Mouse (Mus musculus) lung, adult 10 weeks (tissue): ENCODE results near the gene Smyd4. TPM values are rescaled to one million over a fixed set of nuclear protein-coding genes. Genes with fewer than 3 reads are reported as not detected.

Source experiments
- polyA plus RNA-seq: library from polyadenylated mRNA; stranded (reverse); fragments of 350-450 nt; fragmentation: Illumina TruSeq; extraction: RNeasy Lipid Tissue Mini Kit (QIAGEN cat#74804); gene quantifications from one replicate; pipeline ENCODE4 v1.2.3, GENCODE M21; 2014; ENCODE audit warnings: low read depth, low replicate concordance; ENCODE audit not compliant: insufficient read depth

Smyd4 gene
- polyA plus RNA-seq = 2.6 TPM

DNA sequence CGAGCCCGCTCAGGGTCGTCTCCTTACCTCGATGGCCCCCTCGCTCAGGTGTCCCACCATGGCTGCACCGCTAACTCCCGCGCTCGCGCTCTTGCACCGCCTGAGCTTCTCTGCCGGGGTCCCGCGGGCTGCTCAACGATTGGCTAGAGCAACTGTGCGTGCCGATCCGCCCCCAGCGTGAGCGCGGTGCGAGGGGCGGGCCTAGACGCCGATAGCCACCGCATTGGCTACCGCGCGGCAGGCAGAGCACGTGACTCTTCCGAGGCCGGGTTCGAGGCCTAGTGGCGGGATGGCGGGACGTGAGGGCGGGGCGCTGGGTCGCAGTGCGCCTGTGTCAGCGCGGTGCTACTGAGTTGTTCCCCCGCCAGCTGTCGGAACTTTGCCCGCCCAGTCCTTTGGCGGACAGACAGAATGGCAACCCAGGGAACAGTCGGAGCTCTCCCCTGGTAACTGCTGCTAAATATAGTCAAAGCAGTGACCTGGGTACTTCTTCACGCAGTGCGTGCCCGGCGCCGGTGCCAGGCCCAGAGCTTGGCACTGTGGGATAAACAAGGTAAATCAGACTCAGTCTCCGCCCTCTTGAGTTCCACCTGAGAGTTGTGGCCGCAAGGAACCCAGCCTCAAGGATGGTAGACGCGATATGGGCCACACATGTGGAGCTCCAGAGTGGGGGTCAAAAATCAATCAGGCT lies at the start of gene Smyd4, which contains the start of gene Rpa1:
Gene Smyd4, plus strand, starts transcription at position 235 of the 691 bp plus-strand sequence.
Gene Rpa1, minus strand, starts transcription at position 126 of the 691 bp plus-strand sequence.

DNA sequence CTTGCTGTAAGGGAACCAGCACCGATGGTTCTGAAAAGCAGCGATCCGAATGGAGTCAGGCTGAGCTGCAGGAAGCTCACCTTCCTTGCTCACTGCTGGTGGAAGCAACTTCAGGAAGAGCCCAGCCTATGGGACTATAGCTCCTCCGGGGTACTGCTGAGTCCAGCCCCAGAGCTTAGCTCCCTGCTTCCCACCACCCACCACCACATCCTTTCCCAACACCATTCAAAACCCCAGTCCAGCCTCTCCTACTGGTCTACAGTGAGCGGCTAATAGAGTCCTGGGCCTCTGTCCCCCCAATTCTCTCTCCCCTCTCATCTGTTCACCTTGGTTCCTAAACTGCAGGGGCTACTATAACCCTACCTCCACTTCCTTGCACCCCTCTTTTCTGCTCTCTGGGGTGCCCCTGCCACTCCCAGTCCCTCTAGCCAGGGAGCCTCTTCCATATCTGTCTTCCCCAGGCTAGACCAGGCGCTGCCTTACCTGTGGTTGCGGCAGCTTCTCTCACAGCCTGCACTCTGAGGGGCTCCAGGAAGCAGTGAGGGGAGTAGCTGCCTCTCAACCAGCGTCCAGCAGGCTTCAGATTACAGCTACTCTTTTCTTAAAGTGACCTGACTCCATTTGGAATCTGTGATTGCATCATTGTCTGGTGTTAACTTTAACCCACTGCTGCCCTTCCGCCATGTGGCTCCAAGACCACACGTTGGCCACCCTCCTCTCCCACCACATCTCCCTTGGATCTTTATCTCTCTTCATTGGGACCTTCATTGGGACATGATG lies 74.0 kb downstream of the Smyd4 start, which contains the start of gene Serpinf1:
Gene Serpinf1, minus strand, starts transcription at position 689 of the 780 bp plus-strand sequence.

GRCm38 (mm10) chr11:75439363-75439762 lies 91.1 kb downstream of the Smyd4 start, which contains the start of gene Serpinf2:
Serpinf2 (minus strand) TSS chr11:75439591.

DNA sequence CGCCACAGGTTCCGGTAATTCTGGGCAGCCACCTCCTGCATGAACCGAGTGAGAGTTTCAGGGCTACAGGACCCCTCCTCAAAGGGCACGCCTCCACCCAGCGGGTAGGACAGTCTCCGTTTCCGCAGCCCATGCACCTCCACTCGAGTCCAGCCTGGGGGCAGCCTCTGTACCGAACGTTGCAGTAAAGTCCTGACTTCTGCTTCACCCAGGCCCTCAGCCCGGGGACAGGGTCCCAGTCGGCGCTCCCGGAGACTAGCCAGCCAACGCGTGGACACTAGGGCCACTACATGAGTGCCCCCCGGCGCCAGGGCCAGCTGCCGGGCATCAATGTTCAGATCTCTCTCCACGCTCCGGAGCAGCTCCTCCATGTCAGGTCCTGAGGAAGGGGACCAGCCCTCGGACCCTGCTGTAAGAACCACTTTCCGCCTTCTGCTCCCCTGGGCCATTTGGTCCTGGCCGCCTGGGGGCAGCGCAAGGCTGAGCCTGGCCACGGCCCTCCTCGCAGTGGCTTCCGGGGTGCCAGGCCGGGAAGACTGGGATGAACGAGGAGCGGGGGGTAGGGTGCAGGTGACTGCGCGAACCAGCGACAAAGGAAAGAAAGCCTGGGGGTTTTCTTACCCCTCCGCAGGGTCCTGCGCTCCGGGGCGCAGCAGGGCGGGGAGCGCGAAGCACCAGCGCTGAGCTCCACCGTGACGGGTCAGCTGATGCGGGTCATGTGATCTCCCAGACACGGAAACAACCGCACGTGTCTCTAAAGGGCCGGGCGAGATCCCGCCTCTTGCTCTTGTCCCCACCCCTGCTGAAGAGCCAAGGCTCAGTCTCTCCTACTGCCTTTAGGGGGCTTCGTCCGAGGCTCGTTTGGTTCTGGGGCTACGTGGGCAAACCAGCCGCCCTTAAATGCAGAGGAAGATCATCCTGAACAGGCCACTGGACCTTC lies 106.0 kb downstream of the Smyd4 start, which contains the start of gene Wdr81:
Gene Wdr81, minus strand, starts transcription at position 727 of the 940 bp plus-strand sequence.

Other genes with a start within 250 kb of the Smyd4 start
- 6.4 TPM for gene Hic1, start 178.9 kb upstream of the Smyd4 start, polyA plus RNA-seq
- 12.3 TPM for gene Ovca2, start 169.6 kb upstream of the Smyd4 start, polyA plus RNA-seq
- gene Dph1, start 157.2 kb upstream of the Smyd4 start, polyA plus RNA-seq = 4.7 TPM
- gene Rtn4rl1, start 154.7 kb upstream of the Smyd4 start, polyA plus RNA-seq = 5.8 TPM
- 27.4 TPM for gene Rpa1, start 109 bp upstream of the Smyd4 start, polyA plus RNA-seq
- 48.5 TPM for gene Serpinf1, start 74.3 kb downstream of the Smyd4 start, polyA plus RNA-seq
- gene Serpinf2, start 91.2 kb downstream of the Smyd4 start, polyA plus RNA-seq = 0.24 TPM
- 9.8 TPM for gene Wdr81, start 106.3 kb downstream of the Smyd4 start, polyA plus RNA-seq
- 5.9 TPM for gene Tlcd2, start 113.3 kb downstream of the Smyd4 start, polyA plus RNA-seq
- 25.0 TPM for gene Prpf8, start 138.4 kb downstream of the Smyd4 start, polyA plus RNA-seq
- gene Rilp, start 161.7 kb downstream of the Smyd4 start, polyA plus RNA-seq = 13.1 TPM
- gene Scarf1, start 165.1 kb downstream of the Smyd4 start, polyA plus RNA-seq = 17.8 TPM
- gene Slc43a2, start 183.3 kb downstream of the Smyd4 start, polyA plus RNA-seq = 20.6 TPM
- gene Pitpna, start 239.7 kb downstream of the Smyd4 start, polyA plus RNA-seq = 104 TPM